Mouse (Mus musculus) stomach, postnatal 0 days (tissue): Measurements from ENCODE around the gene Pgm2l1. TPM values are rescaled to one million over a fixed set of nuclear protein-coding genes. Genes with fewer than 3 reads are reported as not detected.

ENCODE experiments used
- ATAC-seq: fragments of 200-750 bp; cut with Nextera tagmentation; 2 replicates; pipeline ENCODE4 v1.8.0; 2017; ENCODE audit not compliant: low FRiP score, low TSS enrichment
- DNase-seq: peaks from one replicate; pipeline ENCODE4 v3.0.0-alpha.2; 2016; ENCODE audit warnings: low spot score
- H3K27ac ChIP-seq: fragments of 300-500 bp; sonication (generic); replicated peaks from 2 replicates; pipeline ENCODE4 v1.5.1; 2014; ENCODE audit warnings: mild to moderate bottlenecking, control low read depth
- H3K27me3 ChIP-seq: fragments of 300-500 bp; sonication (generic); 2 replicates; pipeline ENCODE4 v1.6.1; 2014; ENCODE audit warnings: low read length; ENCODE audit not compliant: control insufficient read depth, insufficient read depth
- H3K36me3 ChIP-seq: fragments of 300-500 bp; sonication (generic); 2 replicates; pipeline ENCODE4 v1.6.1; 2014; ENCODE audit warnings: low read length, mixed read lengths; ENCODE audit not compliant: control insufficient read depth, insufficient read depth
- H3K4me1 ChIP-seq: fragments of 300-500 bp; sonication (generic); replicated peaks from 2 replicates; pipeline ENCODE4 v1.6.1; 2014; ENCODE audit warnings: antibody characterized with exemption; ENCODE audit not compliant: control insufficient read depth, insufficient read depth
- H3K4me2 ChIP-seq: fragments of 300-500 bp; sonication (generic); replicated peaks from 2 replicates; pipeline ENCODE4 v1.6.1; 2014; ENCODE audit warnings: low read depth, mild to moderate bottlenecking, control low read depth, moderate library complexity
- H3K4me3 ChIP-seq: fragments of 300-500 bp; sonication (generic); 2 replicates; pipeline ENCODE4 v1.5.1; 2014; ENCODE audit warnings: low read depth, low read length, control low read depth
- H3K9ac ChIP-seq: fragments of 300-500 bp; sonication (generic); 2 replicates; pipeline ENCODE4 v1.6.1; 2014; ENCODE audit warnings: mild to moderate bottlenecking, low read length, control low read depth, mixed read lengths
- H3K9me3 ChIP-seq: fragments of 300-500 bp; sonication (generic); 2 replicates; pipeline ENCODE4 v1.6.1; 2016; ENCODE audit warnings: low read length; ENCODE audit not compliant: control insufficient read depth
- CTCF ChIP-seq: IDR thresholded peaks from 2 replicates; pipeline ENCODE4 v1.5.1; 2016; ENCODE audit warnings: antibody characterized with exemption, low read depth, mild to moderate bottlenecking, moderate library complexity
- EP300 ChIP-seq: optimal IDR thresholded peaks from 2 replicates; pipeline ENCODE3; 2016; ENCODE audit warnings: antibody characterized with exemption
- WGBS: fragments of 180-500 bp; shearing (Covaris S2); extraction: QIAGEN DNeasy Blood & Tissue Kit; methylation state at CpG from one replicate; pipeline ENCODE4 v1.1.7; 2014; 5-methylcytosine and 5-hydroxymethylcytosine counted together
- polyA plus RNA-seq: library from polyadenylated mRNA; unstranded; fragments of >200 nt; fragmentation: Nextera tagmentation; extraction: Ambion mirVana; gene quantifications from 2 replicates; pipeline ENCODE4 v1.2.1, GENCODE M21; 2015

Pgm2l1 gene
- polyA plus RNA-seq, 1 experiment from 2014 or later: 0.90 TPM

GRCm38 (mm10) chr7:100298861-100299510 lies 71.8 kb downstream of the Pgm2l1 start:
- H3K4me1 ChIP-seq: peaks cover 3% of the 10 kb centered on the region; the same call in 1 of the 2 replicates
- no peak overlapping the region for H3K27ac ChIP-seq
- no peak overlapping the region for H3K9ac ChIP-seq
- DNase-seq: no peak
- H3K4me2 ChIP-seq: no peak overlapping the region
- no peak for ATAC-seq
- H3K4me3 ChIP-seq: no peak overlapping the region
- WGBS: 74% methylated on average over 14 of the region's 14 CpGs
- TF ChIP-seq EP300: no peak
- no peak for TF ChIP-seq CTCF
- no peaks in the 10 kb centered on the region for H3K36me3 ChIP-seq
- H3K27me3 ChIP-seq: no peaks in the 10 kb centered on the region
- H3K9me3 ChIP-seq: no peaks in the 10 kb centered on the region

GRCm38 (mm10) chr7:100301390-100301789 lies 74.2 kb downstream of the Pgm2l1 start:
- TF ChIP-seq CTCF (no peak), EP300 (no peak)
- 69% methylated on average over 3 of the region's 3 CpGs for WGBS
- Histone ChIP-seq H3K4me3 (no peak overlapping the region), H3K36me3 (no peaks in the 10 kb centered on the region), H3K9ac (no peak overlapping the region), H3K27ac (no peak overlapping the region), H3K9me3 (no peaks in the 10 kb centered on the region), H3K4me1 (peaks cover 3% of the 10 kb centered on the region; the same call in 1 of the 2 replicates), H3K4me2 (no peak overlapping the region), H3K27me3 (no peaks in the 10 kb centered on the region)
- DNase-seq (no peak), ATAC-seq (peak; percentile 56)

- peak; percentile 86 for ATAC-seq
- WGBS: 14% methylated on average over 4 of the region's 4 CpGs
- peak; percentile 64 for DNase-seq
- no peak overlapping the region for H3K4me2 ChIP-seq
- no peak overlapping the region for H3K9ac ChIP-seq
- no peaks in the 10 kb centered on the region for H3K36me3 ChIP-seq
- H3K4me1 ChIP-seq: peaks cover 3% of the 10 kb centered on the region; the same call in 1 of the 2 replicates
- H3K4me3 ChIP-seq: no peak overlapping the region
- no peaks in the 10 kb centered on the region for H3K27me3 ChIP-seq
- H3K9me3 ChIP-seq: no peaks in the 10 kb centered on the region
- TF ChIP-seq EP300: no peak
- no peak for TF ChIP-seq CTCF
- 0 out of 2 replicates have a peak overlapping the region, but pooled peaks have one; percentile 30 for H3K27ac ChIP-seq
Observed at GRCm38 (mm10) chr7:100302316-100302715, 75.1 kb downstream of the Pgm2l1 start.

- ATAC-seq (no peak), DNase-seq (no peak)
- Histone ChIP-seq H3K27ac (no peak overlapping the region), H3K9ac (no peak overlapping the region), H3K4me1 (peaks cover 3% of the 10 kb centered on the region; the same call in 1 of the 2 replicates), H3K36me3 (no peaks in the 10 kb centered on the region), H3K4me3 (no peak overlapping the region), H3K9me3 (no peaks in the 10 kb centered on the region), H3K4me2 (no peak overlapping the region), H3K27me3 (no peaks in the 10 kb centered on the region)
- WGBS: 89% methylated on average over 9 of the region's 9 CpGs
- TF ChIP-seq EP300 (no peak), CTCF (no peak)
Observed at GRCm38 (mm10) chr7:100305894-100306293, 78.7 kb downstream of the Pgm2l1 start.

- Histone ChIP-seq H3K9me3 (no peaks in the 10 kb centered on the region), H3K4me3 (no peak overlapping the region), H3K9ac (no peak overlapping the region), H3K36me3 (no peaks in the 10 kb centered on the region), H3K27me3 (no peaks in the 10 kb centered on the region), H3K27ac (no peak overlapping the region), H3K4me1 (no peaks in the 10 kb centered on the region; the same call in 1 of the 2 replicates), H3K4me2 (no peak overlapping the region)
- DNase-seq: no peak
- ATAC-seq: no peak
- WGBS: 85% methylated on average over 6 of the region's 6 CpGs
- TF ChIP-seq EP300: no peak
- TF ChIP-seq CTCF: no peak
Observed at GRCm38 (mm10) chr7:100307872-100308653, 80.9 kb downstream of the Pgm2l1 start.

DNA sequence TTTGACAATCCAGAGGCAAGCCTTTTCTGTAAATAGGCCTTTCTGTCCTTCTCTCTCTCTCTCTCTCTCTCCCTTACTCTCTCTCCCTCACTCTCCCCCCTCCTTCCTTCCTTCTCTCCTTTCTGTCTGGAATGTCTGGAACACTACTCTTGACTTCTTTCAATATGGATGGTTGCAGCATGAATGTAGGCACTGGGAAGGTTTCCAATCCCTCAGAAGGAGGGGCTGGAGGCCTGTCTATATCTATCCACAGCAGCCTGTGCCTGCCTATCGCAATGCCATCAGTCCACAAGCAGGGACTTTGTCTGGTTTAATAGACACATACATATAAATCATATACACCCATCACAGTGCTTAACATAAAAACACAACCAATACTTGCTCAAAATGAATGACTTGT lies 82.0 kb downstream of the Pgm2l1 start:
- Histone ChIP-seq H3K4me1 (no peaks in the 10 kb centered on the region; the same call in 1 of the 2 replicates), H3K27ac (no peak overlapping the region), H3K36me3 (no peaks in the 10 kb centered on the region), H3K4me3 (no peak overlapping the region), H3K4me2 (no peak overlapping the region), H3K9ac (no peak overlapping the region), H3K27me3 (no peaks in the 10 kb centered on the region), H3K9me3 (no peaks in the 10 kb centered on the region)
- WGBS: 52% methylated on average over 1 of the region's 1 CpGs
- TF ChIP-seq CTCF: no peak
- no peak for TF ChIP-seq EP300
- no peak for DNase-seq
- no peak for ATAC-seq
